Mouse (Mus musculus) forebrain, embryonic 16.5 days (tissue): Measurements from ENCODE around the gene Trim65. TPM values are rescaled to one million over a fixed set of nuclear protein-coding genes. Genes with fewer than 3 reads are reported as not detected.

ENCODE experiments used
- ATAC-seq: fragments of 200-750 bp; cut with Nextera tagmentation; 2 replicates; pipeline ENCODE4 v1.8.0; 2017; ENCODE audit warnings: mild to moderate bottlenecking, moderate library complexity
- H3K27ac ChIP-seq: fragments of 300-500 bp; sonication (generic); 2 replicates; pipeline ENCODE4 v1.5.1; 2014; ENCODE audit warnings: low read length, control low read depth
- H3K27me3 ChIP-seq: fragments of 300-500 bp; sonication (generic); replicated peaks from 2 replicates; pipeline ENCODE4 v1.6.1; 2014; ENCODE audit warnings: low read length; ENCODE audit not compliant: control insufficient read depth, insufficient read depth
- H3K36me3 ChIP-seq: fragments of 300-500 bp; sonication (generic); 2 replicates; pipeline ENCODE4 v1.6.1; 2014; ENCODE audit not compliant: control insufficient read depth, insufficient read depth
- H3K4me1 ChIP-seq: fragments of 300-500 bp; sonication (generic); replicated peaks from 2 replicates; pipeline ENCODE4 v1.6.1; 2014; ENCODE audit warnings: low read length; ENCODE audit not compliant: control insufficient read depth, insufficient read depth
- H3K4me2 ChIP-seq: fragments of 300-500 bp; sonication (generic); 2 replicates; pipeline ENCODE4 v1.6.1; 2014; ENCODE audit warnings: mild to moderate bottlenecking, low read length, control low read depth
- H3K4me3 ChIP-seq: fragments of 300-500 bp; sonication (generic); replicated peaks from 2 replicates; pipeline ENCODE4 v1.5.1; 2014; ENCODE audit warnings: mild to moderate bottlenecking, low read length, control low read depth
- H3K9ac ChIP-seq: fragments of 300-500 bp; sonication (generic); replicated peaks from 2 replicates; pipeline ENCODE4 v1.6.1; 2014; ENCODE audit warnings: low read depth, low read length, control low read depth
- H3K9me3 ChIP-seq: fragments of 300-500 bp; sonication (generic); 2 replicates; pipeline ENCODE4 v1.6.1; 2016; ENCODE audit warnings: low read length; ENCODE audit not compliant: control insufficient read depth
- WGBS: fragments of 180-500 bp; shearing (Covaris S2); extraction: QIAGEN DNeasy Blood & Tissue Kit; methylation state at CpG from one replicate; pipeline ENCODE4 v1.1.7; 2014; 5-methylcytosine and 5-hydroxymethylcytosine counted together
- polyA plus RNA-seq: library from polyadenylated mRNA; unstranded; fragments of >200 nt; fragmentation: Nextera tagmentation; extraction: Ambion mirVana; gene quantifications from 2 replicates; pipeline ENCODE4 v1.2.1, GENCODE M21; 2015

Trim65 gene
- polyA plus RNA-seq, 1 experiment from 2014 or later, result 2.0 TPM

- Histone ChIP-seq H3K36me3 (no peaks in the 10 kb centered on the region), H3K4me3 (no peak overlapping the region), H3K27ac (no peak overlapping the region), H3K27me3 (peaks cover 44% of the 10 kb centered on the region), H3K9ac (no peak overlapping the region), H3K4me1 (peaks cover 53% of the 10 kb centered on the region), H3K4me2 (no peak overlapping the region), H3K9me3 (no peaks in the 10 kb centered on the region)
- WGBS, result 90% methylated on average over 2 of the region's 2 CpGs
- no peak for ATAC-seq
These were observed 25.9 kb downstream of the Trim65 start for GRCm38 (mm10) chr11:116105065-116105464.

GRCm38 (mm10) chr11:116104006-116104646, 26.8 kb downstream of the Trim65 start:
- 42% methylated on average over 14 of the region's 14 CpGs for WGBS
- Histone ChIP-seq H3K4me3 (no peak overlapping the region), H3K27me3 (peaks cover 36% of the 10 kb centered on the region), H3K4me1 (peaks cover 44% of the 10 kb centered on the region), H3K4me2 (no peak overlapping the region), H3K9me3 (no peaks in the 10 kb centered on the region), H3K36me3 (no peaks in the 10 kb centered on the region), H3K27ac (no peak overlapping the region), H3K9ac (no peak overlapping the region)
- ATAC-seq, result no peak

GRCm38 (mm10) chr11:116103572-116103971, 27.4 kb downstream of the Trim65 start:
- no peak for ATAC-seq
- no peak overlapping the region for H3K27ac ChIP-seq
- no peak overlapping the region for H3K4me3 ChIP-seq
- no peak overlapping the region for H3K9ac ChIP-seq
- no peaks in the 10 kb centered on the region for H3K36me3 ChIP-seq
- H3K9me3 ChIP-seq, result no peaks in the 10 kb centered on the region
- H3K4me2 ChIP-seq, result no peak overlapping the region
- WGBS, result 75% methylated on average over 12 of the region's 12 CpGs
- H3K4me1 ChIP-seq, result peaks cover 40% of the 10 kb centered on the region
- H3K27me3 ChIP-seq, result peaks cover 31% of the 10 kb centered on the region

- 33% methylated on average over 3 of the region's 4 CpGs for WGBS
- H3K36me3 ChIP-seq, result no peaks in the 10 kb centered on the region
- peak; percentile 31 for ATAC-seq
These were observed 28.5 kb downstream of the Trim65 start for GRCm38 (mm10) chr11:116102472-116102871.

GRCm38 (mm10) chr11:116101931-116102381, 29.0 kb downstream of the Trim65 start:
- H3K9me3 ChIP-seq, result no peaks in the 10 kb centered on the region
- WGBS, result 9% methylated on average over 11 of the region's 11 CpGs
- H3K27me3 ChIP-seq, result peaks cover 15% of the 10 kb centered on the region
- peak; percentile 93 for ATAC-seq
- H3K9ac ChIP-seq, result peak overlapping the region; percentile 22; the same call in 1 of the 2 replicates
- no peak overlapping the region for H3K4me2 ChIP-seq
- H3K4me3 ChIP-seq, result no peak overlapping the region
- H3K4me1 ChIP-seq, result peaks cover 29% of the 10 kb centered on the region
- H3K27ac ChIP-seq, result peak overlapping the region; percentile 75
- no peaks in the 10 kb centered on the region for H3K36me3 ChIP-seq

More at GRCm38 (mm10) chr11:116102472-116102871, 28.5 kb downstream of the Trim65 start:
- Histone ChIP-seq H3K4me1 (peaks cover 32% of the 10 kb centered on the region), H3K27me3 (peaks cover 20% of the 10 kb centered on the region), H3K4me3 (no peak overlapping the region), H3K9ac (no peak overlapping the region), H3K4me2 (no peak overlapping the region), H3K27ac (peak overlapping the region; percentile 75), H3K9me3 (no peaks in the 10 kb centered on the region)

GRCm38 (mm10) chr11:116100839-116101238, 30.1 kb downstream of the Trim65 start:
- Histone ChIP-seq H3K9me3 (0 out of 2 replicates have a peak, but pooled peaks cover 4% of the 10 kb centered on the region), H3K9ac (no peak overlapping the region), H3K36me3 (no peaks in the 10 kb centered on the region), H3K27ac (no peak overlapping the region), H3K27me3 (peaks cover 4% of the 10 kb centered on the region; the same call in 1 of the 2 replicates), H3K4me1 (peaks cover 21% of the 10 kb centered on the region), H3K4me3 (no peak overlapping the region), H3K4me2 (no peak overlapping the region)
- no peak for ATAC-seq
- WGBS, result 82% methylated on average over 7 of the region's 7 CpGs

- Histone ChIP-seq H3K9ac (no peak overlapping the region), H3K4me3 (no peak overlapping the region)
- no peak for ATAC-seq
These were observed 30.5 kb downstream of the Trim65 start for GRCm38 (mm10) chr11:116100385-116100784.

GRCm38 (mm10) chr11:116099462-116099861, 31.5 kb downstream of the Trim65 start:
- WGBS, result 93% methylated on average over 6 of the region's 6 CpGs
- no peaks in the 10 kb centered on the region for H3K36me3 ChIP-seq
- H3K9me3 ChIP-seq, result 0 out of 2 replicates have a peak, but pooled peaks cover 4% of the 10 kb centered on the region
- H3K27me3 ChIP-seq, result no peaks in the 10 kb centered on the region
- no peak overlapping the region for H3K9ac ChIP-seq
- no peak overlapping the region for H3K4me2 ChIP-seq
- H3K4me1 ChIP-seq, result peaks cover 20% of the 10 kb centered on the region
- ATAC-seq, result no peak
- H3K4me3 ChIP-seq, result no peak overlapping the region
- no peak overlapping the region for H3K27ac ChIP-seq

More at GRCm38 (mm10) chr11:116100385-116100784, 30.5 kb downstream of the Trim65 start:
- Histone ChIP-seq H3K9me3 (0 out of 2 replicates have a peak, but pooled peaks cover 4% of the 10 kb centered on the region), H3K27me3 (no peaks in the 10 kb centered on the region; the same call in 1 of the 2 replicates), H3K4me2 (no peak overlapping the region), H3K27ac (no peak overlapping the region), H3K36me3 (no peaks in the 10 kb centered on the region), H3K4me1 (peaks cover 21% of the 10 kb centered on the region)
- WGBS, result 93% methylated on average over 6 of the region's 6 CpGs

GRCm38 (mm10) chr11:116098711-116099460, 32.0 kb downstream of the Trim65 start:
- WGBS, result 83% methylated on average over 14 of the region's 14 CpGs
- H3K9me3 ChIP-seq, result 0 out of 2 replicates have a peak, but pooled peaks cover 4% of the 10 kb centered on the region
- peaks cover 14% of the 10 kb centered on the region for H3K4me1 ChIP-seq
- no peak overlapping the region for H3K4me2 ChIP-seq
- H3K9ac ChIP-seq, result no peak overlapping the region
- no peaks in the 10 kb centered on the region for H3K36me3 ChIP-seq
- no peak for ATAC-seq
- H3K27ac ChIP-seq, result no peak overlapping the region
- H3K4me3 ChIP-seq, result no peak overlapping the region
- no peaks in the 10 kb centered on the region for H3K27me3 ChIP-seq
